ENCODE assay signal across 8 mouse cellular contexts in genomic region chr19:6304787-6305516, GRCm38 (mm10). TPM values are rescaled to one million over a fixed set of nuclear protein-coding genes. Genes with fewer than 3 reads are reported as not detected.
DNase-seq lines count a peak whose midpoint lies in the region; ATAC-seq lines count a peak whose summit lies in the region.

No protein-coding gene starts in this region.

- H3K9ac ChIP-seq in forebrain, embryonic 14.5 days (ENCODE audit: low read length), result no peak overlapping the region
- 0 out of 2 replicates have a peak overlapping the region, but pooled peaks have one; percentile 73 for H3K9ac ChIP-seq in lung, embryonic 15.5 days

- no peaks in the 10 kb centered on the region for H3K9me3 ChIP-seq in forebrain, embryonic 14.5 days (replicated peaks; ENCODE audit: control insufficient read depth, low read length)
- no peaks in the 10 kb centered on the region for H3K9me3 ChIP-seq in lung, embryonic 15.5 days

- peak; percentile 92 for DNase-seq in Muller cell, postnatal 12 days (ENCODE audit: inconsistent ontology term)
- DNase-seq in forebrain, embryonic 14.5 days (ENCODE audit: low spot score), result peak; percentile 80
- peak; percentile 84 for DNase-seq in heart, postnatal 25 days (ENCODE audit: low spot score)
- peak; percentile 77 for DNase-seq in layer of hippocampus, adult 9-10 months (ENCODE audit: low spot score)
- DNase-seq in right cerebral cortex, adult 18-20 months, result peak; percentile 79
- peak; percentile 85 to 87 for DNase-seq in urinary bladder, adult 18-20 months (ENCODE audit: low spot score in 2 of 2)

- no peak overlapping the region for H3K27ac ChIP-seq in forebrain, embryonic 14.5 days (ENCODE audit: low read depth, low read length)
- peak overlapping the region; percentile 91; the same call in 1 of the 2 replicates for H3K27ac ChIP-seq in lung, embryonic 15.5 days

- intact Hi-C loops in heart, postnatal 25 days (cut with DNase I), result loop anchor here (1.0 kb wide), 1 partner anchor 37 kb away; no protein-coding TSS in a partner anchor

- no peak overlapping the region for H3K4me2 ChIP-seq in forebrain, embryonic 14.5 days (ENCODE audit: low read length)
- H3K4me2 ChIP-seq in lung, embryonic 15.5 days, result no peak overlapping the region

- H3K36me3 ChIP-seq in forebrain, embryonic 14.5 days (ENCODE audit: control insufficient read depth, insufficient read depth, low read length), result peaks cover under 1% of the 10 kb centered on the region; the same call in 1 of the 2 replicates
- no peaks in the 10 kb centered on the region for H3K36me3 ChIP-seq in lung, embryonic 15.5 days

- 0 out of 2 replicates have a peak, but pooled peaks have one; percentile 34 for ATAC-seq in cerebellum, adult (ENCODE audit: insufficient number of reproducible peaks, low FRiP score, low TSS enrichment)
- ATAC-seq in forebrain, embryonic 14.5 days, result peak; percentile 56
- ATAC-seq in lung, embryonic 15.5 days (ENCODE audit: borderline replicate concordance, extremely low read depth, low FRiP score, low TSS enrichment), result peak; percentile 28; the same call in 1 of the 2 replicates

- H3K4me3 ChIP-seq in forebrain, embryonic 14.5 days (ENCODE audit: low read depth, low read length), result no peak overlapping the region
- no peak overlapping the region for H3K4me3 ChIP-seq in lung, embryonic 15.5 days

- WGBS in forebrain, embryonic 14.5 days, result 27% methylated on average over 5 of the region's 5 CpGs
- WGBS in lung, embryonic 15.5 days, result 17% methylated on average over 5 of the region's 5 CpGs

- H3K27me3 ChIP-seq in forebrain, embryonic 14.5 days (replicated peaks; ENCODE audit: control insufficient read depth, insufficient read depth, low read length), result no peaks in the 10 kb centered on the region
- no peaks in the 10 kb centered on the region for H3K27me3 ChIP-seq in lung, embryonic 15.5 days

- peaks cover 4% of the 10 kb centered on the region for H3K4me1 ChIP-seq in forebrain, embryonic 14.5 days (ENCODE audit: control insufficient read depth, insufficient read depth, low read length)
- peaks cover 45% of the 10 kb centered on the region for H3K4me1 ChIP-seq in lung, embryonic 15.5 days

RNA-seq across cellular contexts. Expression of gene Cdc42bpg, which starts 1.3 kb away (rescaled TPM):
- polyA plus RNA-seq in forebrain, embryonic 14.5 days (2014; fragmentation: Nextera tagmentation; extraction: Ambion mirVana), result 0.61 and 0.72 TPM in 2 replicates
- 10 to 100 TPM in 1 of 2 experiments, 1 to 10 TPM in 1; 9.4 to 12.0 TPM for total RNA-seq in heart, postnatal 25 days (2021)
- 0.77 and 0.92 TPM in 2 replicates for polyA plus RNA-seq in lung, embryonic 15.5 days (2015; fragmentation: Nextera tagmentation; extraction: Ambion mirVana)

RNA-seq across cellular contexts. Expression of gene Ehd1, which starts 28.4 kb away (rescaled TPM):
- 71.3 and 79.8 TPM in 2 replicates for polyA plus RNA-seq in forebrain, embryonic 14.5 days (2014; fragmentation: Nextera tagmentation; extraction: Ambion mirVana)
- total RNA-seq in heart, postnatal 25 days (2021), result 100 to 1,000 TPM; 119 to 139 TPM
- 66.7 and 76.1 TPM in 2 replicates for polyA plus RNA-seq in lung, embryonic 15.5 days (2015; fragmentation: Nextera tagmentation; extraction: Ambion mirVana)

RNA-seq across cellular contexts. Expression of gene Men1, which starts 29.8 kb away (rescaled TPM):
- polyA plus RNA-seq in forebrain, embryonic 14.5 days (2014; fragmentation: Nextera tagmentation; extraction: Ambion mirVana), result 47.7 and 61.6 TPM in 2 replicates
- total RNA-seq in heart, postnatal 25 days (2021), result 10 to 100 TPM; 12.4 to 14.5 TPM
- 82.6 and 85.7 TPM in 2 replicates for polyA plus RNA-seq in lung, embryonic 15.5 days (2015; fragmentation: Nextera tagmentation; extraction: Ambion mirVana)

RNA-seq across cellular contexts. Expression of gene Map4k2, which starts 36.0 kb away (rescaled TPM):
- polyA plus RNA-seq in forebrain, embryonic 14.5 days (2014; fragmentation: Nextera tagmentation; extraction: Ambion mirVana), result 6.2 and 11.2 TPM in 2 replicates
- total RNA-seq in heart, postnatal 25 days (2021), result 10 to 100 TPM; 42.6 to 44.3 TPM
- polyA plus RNA-seq in lung, embryonic 15.5 days (2015; fragmentation: Nextera tagmentation; extraction: Ambion mirVana), result 19.2 and 22.9 TPM in 2 replicates

RNA-seq across cellular contexts. Expression of gene Sf1, which starts 58.5 kb away (rescaled TPM):
- polyA plus RNA-seq in forebrain, embryonic 14.5 days (2014; fragmentation: Nextera tagmentation; extraction: Ambion mirVana), result 90.4 and 115 TPM in 2 replicates
- 10 to 100 TPM; 76.1 to 88.8 TPM for total RNA-seq in heart, postnatal 25 days (2021)
- 133 and 136 TPM in 2 replicates for polyA plus RNA-seq in lung, embryonic 15.5 days (2015; fragmentation: Nextera tagmentation; extraction: Ambion mirVana)
